Mouse (Mus musculus) intestine, embryonic 15.5 days (tissue): ENCODE measurements around the gene Prpsap1. TPM values are rescaled to one million over a fixed set of nuclear protein-coding genes. Genes with fewer than 3 reads are reported as not detected.
"Not testable (repeated sequence)": the region's sequence is repeated elsewhere in the genome, so short reads cannot be mapped to it uniquely, and the experiment has no call there.

ENCODE experiments used
- ATAC-seq: fragments of 200-750 bp; cut with Nextera tagmentation; 2 replicates; pipeline ENCODE4 v1.8.0; 2017; ENCODE audit warnings: moderate TSS enrichment, moderate library complexity
- H3K27ac ChIP-seq: fragments of 300-500 bp; sonication (generic); 2 replicates; pipeline ENCODE4 v1.5.1; 2015; ENCODE audit warnings: mild to moderate bottlenecking, inconsistent platforms
- H3K27me3 ChIP-seq: fragments of 300-500 bp; sonication (generic); replicated peaks from 2 replicates; pipeline ENCODE4 v1.6.1; 2015; ENCODE audit warnings: inconsistent platforms
- H3K36me3 ChIP-seq: fragments of 300-500 bp; sonication (generic); 2 replicates; pipeline ENCODE4 v1.6.1; 2015; ENCODE audit warnings: inconsistent platforms
- H3K4me1 ChIP-seq: fragments of 300-500 bp; sonication (generic); replicated peaks from 2 replicates; pipeline ENCODE4 v1.6.1; 2015; ENCODE audit warnings: inconsistent platforms
- H3K4me2 ChIP-seq: fragments of 300-500 bp; sonication (generic); replicated peaks from 2 replicates; pipeline ENCODE4 v1.6.1; 2015; ENCODE audit warnings: mild to moderate bottlenecking, inconsistent platforms
- H3K4me3 ChIP-seq: fragments of 300-500 bp; sonication (generic); replicated peaks from 2 replicates; pipeline ENCODE4 v1.5.1; 2015; ENCODE audit warnings: inconsistent platforms
- H3K9ac ChIP-seq: fragments of 300-500 bp; sonication (generic); 2 replicates; pipeline ENCODE4 v1.6.1; 2015; ENCODE audit warnings: inconsistent platforms
- H3K9me3 ChIP-seq: fragments of 300-500 bp; sonication (generic); 2 replicates; pipeline ENCODE4 v1.6.1; 2016; ENCODE audit warnings: inconsistent platforms
- WGBS: fragments of 180-500 bp; shearing (Covaris S2); methylation state at CpG from one replicate; pipeline ENCODE4 v1.1.7; 2015; 5-methylcytosine and 5-hydroxymethylcytosine counted together
- polyA plus RNA-seq: library from polyadenylated mRNA; unstranded; fragments of >200 nt; fragmentation: Nextera tagmentation; extraction: Ambion mirVana; gene quantifications from 2 replicates; pipeline ENCODE4 v1.2.1, GENCODE M21; 2015

The Prpsap1 gene
- polyA plus RNA-seq, 1 experiment from 2014 or later = 210 TPM

DNA sequence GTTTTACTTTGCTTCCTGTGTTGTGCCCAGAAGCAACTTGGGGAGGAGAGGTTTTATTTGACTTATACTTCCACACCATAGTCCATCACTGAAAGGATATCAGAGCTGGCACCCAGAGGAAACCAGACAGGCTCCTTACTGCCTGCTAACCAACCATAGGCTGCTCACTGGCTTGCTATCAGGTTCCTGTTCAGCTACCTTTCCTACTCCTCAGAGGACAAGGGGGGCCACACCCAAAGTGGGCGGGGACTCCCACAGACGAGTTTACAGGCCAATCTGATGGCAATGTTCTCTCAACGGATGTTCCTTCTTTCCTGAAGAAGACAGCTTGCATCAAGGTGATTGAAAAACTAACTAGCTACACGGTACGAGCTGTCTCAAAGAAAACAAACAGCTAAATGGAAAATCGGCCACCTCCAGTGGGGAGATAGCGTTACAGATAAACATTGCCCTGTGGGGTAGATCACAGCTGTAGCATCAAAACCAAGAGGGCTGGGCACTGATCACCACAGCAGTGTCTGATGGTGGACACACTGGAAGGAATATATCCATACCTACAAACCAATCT is 17.4 kb upstream of the Prpsap1 start:
- Histone ChIP-seq H3K4me2 (no peak overlapping the region), H3K9ac (no peak overlapping the region), H3K4me1 (0 out of 2 replicates have a peak, but pooled peaks cover 3% of the 10 kb centered on the region), H3K27me3 (no peaks in the 10 kb centered on the region), H3K27ac (no peak overlapping the region), H3K9me3 (no peaks in the 10 kb centered on the region), H3K36me3 (no peaks in the 10 kb centered on the region), H3K4me3 (no peak overlapping the region)
- ATAC-seq = no peak
- 67% methylated on average over 7 of the region's 7 CpGs for WGBS

DNA sequence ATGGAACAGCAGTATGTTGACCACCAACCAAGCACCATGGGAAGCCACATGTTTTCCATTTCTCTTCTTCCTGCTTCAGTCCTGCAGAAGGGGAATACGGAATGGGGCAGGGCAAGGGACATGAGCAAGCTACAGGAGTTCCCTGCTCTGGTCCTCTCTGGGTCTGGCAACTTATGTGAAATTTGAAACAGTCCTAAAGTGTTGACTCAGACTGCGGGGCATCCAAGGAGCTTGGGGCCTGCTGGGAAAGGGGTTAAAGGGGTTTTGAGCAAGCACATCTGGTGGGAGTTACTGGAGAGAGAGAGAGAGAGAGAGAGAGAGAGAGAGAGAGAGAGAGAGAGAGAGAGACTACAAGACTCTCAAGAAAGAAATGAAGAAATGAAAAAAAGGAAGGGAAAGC is 14.7 kb upstream of the Prpsap1 start:
- ATAC-seq = no peak
- 48% methylated on average over 2 of the region's 2 CpGs for WGBS

DNA sequence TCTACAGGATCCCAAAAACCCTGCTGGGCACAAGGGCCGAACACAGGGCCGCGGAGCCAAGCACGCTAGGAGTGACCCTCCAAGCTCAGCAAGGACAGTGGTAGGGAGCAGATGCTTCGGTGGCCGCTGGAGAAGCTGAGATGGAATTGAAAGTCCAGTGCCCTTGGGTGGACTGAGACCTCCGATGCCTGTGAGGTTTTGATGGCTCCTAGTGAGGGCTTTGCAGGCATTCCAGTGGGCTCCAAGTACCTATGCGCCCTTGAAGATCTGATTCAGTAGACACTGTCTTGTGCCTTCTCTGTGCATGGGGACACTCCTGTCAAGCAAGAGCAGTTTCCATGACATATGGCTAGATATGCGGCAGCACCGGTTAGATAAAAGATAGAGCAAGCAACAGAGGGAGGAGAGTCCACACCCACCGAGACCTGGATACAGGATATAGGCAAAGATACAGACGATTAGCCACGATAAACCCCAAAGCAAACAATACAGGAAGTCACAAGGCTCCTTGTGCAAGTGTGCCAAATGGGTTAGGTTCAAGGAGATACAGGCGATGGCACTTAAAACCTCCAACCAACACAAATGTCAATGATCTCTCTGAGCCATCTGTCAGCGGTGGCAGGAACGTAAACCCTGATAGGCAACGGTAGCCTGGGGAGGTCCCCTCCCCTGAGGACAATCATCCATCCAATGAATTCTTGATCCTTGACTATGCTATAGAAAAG is 12.3 kb upstream of the Prpsap1 start:
- Histone ChIP-seq H3K4me3 (no peak overlapping the region), H3K9ac (no peak overlapping the region), H3K27ac (no peak overlapping the region), H3K27me3 (no peaks in the 10 kb centered on the region), H3K4me1 (no peaks in the 10 kb centered on the region), H3K4me2 (no peak overlapping the region), H3K9me3 (no peaks in the 10 kb centered on the region), H3K36me3 (no peaks in the 10 kb centered on the region)
- 82% methylated on average over 17 of the region's 17 CpGs for WGBS
- ATAC-seq = no peak; the same call in 1 of the 2 replicates

More for the DNA sequence above, 14.7 kb upstream of the Prpsap1 start:
- no peaks in the 10 kb centered on the region for H3K9me3 ChIP-seq
- H3K36me3 ChIP-seq = no peaks in the 10 kb centered on the region
- no peaks in the 10 kb centered on the region for H3K27me3 ChIP-seq
- no peak overlapping the region for H3K4me3 ChIP-seq
- H3K4me2 ChIP-seq = no peak overlapping the region
- no peak overlapping the region for H3K27ac ChIP-seq
- H3K4me1 ChIP-seq = no peaks in the 10 kb centered on the region
- no peak overlapping the region for H3K9ac ChIP-seq

DNA sequence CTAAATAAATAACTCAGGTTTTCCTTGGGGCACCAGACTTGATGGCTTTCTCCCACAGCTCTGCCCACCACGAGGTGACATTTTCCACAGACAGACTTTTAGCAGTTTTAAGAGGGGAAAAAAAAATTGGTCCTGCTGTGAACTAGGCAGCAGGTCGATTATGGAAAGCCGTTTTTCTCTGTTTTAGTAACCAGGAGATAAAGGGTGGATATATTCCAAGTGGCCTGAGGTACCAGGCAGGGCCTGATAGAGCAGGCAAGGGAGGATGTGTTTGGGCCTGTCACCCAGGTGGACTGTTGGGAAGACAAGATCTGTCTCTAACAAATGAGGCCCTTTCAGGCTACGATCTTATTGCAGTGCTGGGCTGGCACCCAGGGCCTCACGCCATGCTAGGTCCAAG is 11.6 kb upstream of the Prpsap1 start:
- Histone ChIP-seq H3K27ac (no peak overlapping the region), H3K4me1 (no peaks in the 10 kb centered on the region), H3K36me3 (no peaks in the 10 kb centered on the region), H3K4me2 (no peak overlapping the region), H3K9me3 (no peaks in the 10 kb centered on the region), H3K27me3 (no peaks in the 10 kb centered on the region), H3K9ac (no peak overlapping the region), H3K4me3 (no peak overlapping the region)
- no peak for ATAC-seq
- 77% methylated on average over 5 of the region's 5 CpGs for WGBS

DNA sequence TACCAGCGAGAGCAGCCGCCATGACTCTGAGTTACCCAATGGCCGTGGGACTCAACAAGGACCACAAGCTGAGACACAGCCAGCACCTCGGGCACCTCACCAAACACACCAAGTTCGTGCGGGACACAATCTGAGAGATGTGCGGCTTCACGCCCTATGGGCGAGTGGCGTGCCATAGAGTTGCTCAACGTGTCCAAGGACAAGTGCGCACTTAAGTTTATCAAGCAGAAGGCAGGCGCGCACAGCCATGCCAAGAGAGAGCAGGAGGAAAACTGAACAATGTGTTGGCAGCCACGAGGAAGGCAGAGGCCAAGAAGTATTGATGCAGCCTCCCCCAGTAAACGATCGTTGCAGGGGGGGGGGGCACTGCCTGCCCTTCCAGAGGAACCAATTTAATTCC is 10.5 kb upstream of the Prpsap1 start:
- WGBS = 92% methylated on average over 17 of the region's 17 CpGs
- no peak for ATAC-seq
- Histone ChIP-seq H3K9me3 (no peaks in the 10 kb centered on the region), H3K36me3 (no peaks in the 10 kb centered on the region), H3K4me3 (no peak overlapping the region), H3K27me3 (no peaks in the 10 kb centered on the region), H3K4me1 (no peaks in the 10 kb centered on the region), H3K27ac (no peak overlapping the region), H3K4me2 (no peak overlapping the region), H3K9ac (no peak overlapping the region)

DNA sequence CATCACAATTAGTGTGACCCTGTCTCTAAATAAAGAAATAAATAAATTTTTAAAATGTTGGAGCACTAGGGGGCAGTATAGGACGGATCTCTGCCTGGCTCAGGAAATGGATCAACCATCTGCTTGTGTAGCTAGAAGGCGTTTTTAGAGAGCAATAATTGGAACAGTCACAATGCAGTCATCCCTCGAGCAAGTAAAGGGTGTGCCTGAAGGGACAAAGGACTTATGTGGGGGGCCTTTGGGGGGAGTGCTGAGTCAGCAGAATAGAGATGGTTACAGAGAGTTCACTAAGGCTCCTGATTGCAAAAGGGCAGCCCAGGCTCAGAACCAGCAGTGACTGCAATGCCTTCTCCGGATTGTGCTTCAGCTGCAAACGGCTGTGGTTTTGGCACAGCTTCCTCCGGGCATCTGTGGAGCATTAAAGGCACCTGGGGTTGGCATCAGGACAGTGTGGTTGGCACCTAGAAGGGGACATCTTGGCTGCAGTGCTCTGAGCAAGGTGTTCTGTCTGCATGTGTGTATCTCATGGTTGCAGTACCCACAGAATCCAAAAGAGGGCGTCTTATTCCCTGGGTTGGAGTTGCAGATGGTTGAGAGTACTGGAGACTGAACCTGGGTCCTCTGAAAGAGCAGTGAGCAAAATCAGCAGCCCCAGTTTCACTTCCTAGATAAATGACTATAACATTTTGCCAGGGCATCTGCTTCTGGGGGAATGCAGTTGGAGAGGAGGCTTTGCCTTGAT is 7.2 kb upstream of the Prpsap1 start:
- Histone ChIP-seq H3K4me3 (no peak overlapping the region), H3K27ac (no peak overlapping the region), H3K27me3 (no peaks in the 10 kb centered on the region), H3K4me2 (no peak overlapping the region), H3K36me3 (no peaks in the 10 kb centered on the region), H3K9me3 (no peaks in the 10 kb centered on the region), H3K9ac (no peak overlapping the region), H3K4me1 (0 out of 2 replicates have a peak, but pooled peaks cover 3% of the 10 kb centered on the region)
- peak; percentile 47 for ATAC-seq
- 29% methylated on average over 7 of the region's 7 CpGs for WGBS

DNA sequence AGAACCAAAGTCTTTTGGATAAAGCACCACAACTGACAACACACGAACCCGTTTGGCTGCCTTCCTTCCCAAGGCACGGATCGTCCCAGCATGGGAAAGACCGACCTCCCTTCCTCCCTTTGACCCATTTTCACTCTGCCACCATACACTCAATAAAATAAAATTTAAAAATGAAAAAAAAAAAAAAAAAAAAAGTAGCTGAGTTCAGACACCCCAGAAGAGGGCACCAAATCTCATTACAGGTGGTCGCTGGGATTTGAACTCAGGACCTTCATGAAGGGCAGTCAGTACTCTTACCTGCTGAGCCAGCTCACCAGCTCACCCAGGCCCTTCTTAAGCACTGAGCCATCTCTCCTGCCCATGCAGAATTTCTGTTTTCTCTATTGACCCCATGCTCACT is 5.0 kb upstream of the Prpsap1 start:
- ATAC-seq = no peak
- Histone ChIP-seq H3K27ac (no peak overlapping the region), H3K4me3 (no peak overlapping the region), H3K9me3 (no peaks in the 10 kb centered on the region), H3K27me3 (no peaks in the 10 kb centered on the region), H3K9ac (no peak overlapping the region), H3K4me2 (peak overlapping the region; percentile 69), H3K36me3 (no peaks in the 10 kb centered on the region), H3K4me1 (peaks cover 12% of the 10 kb centered on the region; the same call in 1 of the 2 replicates)
- 50% methylated on average over 6 of the region's 6 CpGs for WGBS

DNA sequence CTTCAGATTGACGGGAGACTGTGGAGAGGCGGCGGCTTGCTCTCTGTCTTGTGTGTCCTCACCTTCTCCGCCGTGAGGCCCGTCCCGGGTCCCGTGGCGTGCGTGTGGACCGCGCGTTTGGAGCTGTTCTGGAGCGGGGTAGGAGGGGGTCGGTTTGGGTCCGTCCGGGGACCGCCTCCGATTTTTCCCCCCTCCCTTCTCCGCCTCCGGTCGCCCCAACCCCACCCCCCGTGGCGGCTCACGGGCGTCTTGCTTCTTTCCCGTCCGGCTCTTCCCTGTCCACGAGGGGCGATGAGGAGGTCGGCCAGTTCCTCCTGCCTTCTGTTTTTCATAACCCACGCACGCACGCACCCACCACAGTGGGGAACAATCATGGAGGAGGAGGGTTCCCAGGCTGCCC is 4.6 kb upstream of the Prpsap1 start:
- H3K9me3 ChIP-seq = no peaks in the 10 kb centered on the region
- H3K36me3 ChIP-seq = no peaks in the 10 kb centered on the region
- H3K4me1 ChIP-seq = peaks cover 12% of the 10 kb centered on the region; the same call in 1 of the 2 replicates
- peak overlapping the region; percentile 29 for H3K4me3 ChIP-seq
- 28% methylated on average over 34 of the region's 34 CpGs for WGBS
- H3K27ac ChIP-seq = no peak overlapping the region
- no peaks in the 10 kb centered on the region for H3K27me3 ChIP-seq
- peak overlapping the region; percentile 32; the same call in 1 of the 2 replicates for H3K9ac ChIP-seq
- ATAC-seq = no peak
- H3K4me2 ChIP-seq = peak overlapping the region; percentile 69

DNA sequence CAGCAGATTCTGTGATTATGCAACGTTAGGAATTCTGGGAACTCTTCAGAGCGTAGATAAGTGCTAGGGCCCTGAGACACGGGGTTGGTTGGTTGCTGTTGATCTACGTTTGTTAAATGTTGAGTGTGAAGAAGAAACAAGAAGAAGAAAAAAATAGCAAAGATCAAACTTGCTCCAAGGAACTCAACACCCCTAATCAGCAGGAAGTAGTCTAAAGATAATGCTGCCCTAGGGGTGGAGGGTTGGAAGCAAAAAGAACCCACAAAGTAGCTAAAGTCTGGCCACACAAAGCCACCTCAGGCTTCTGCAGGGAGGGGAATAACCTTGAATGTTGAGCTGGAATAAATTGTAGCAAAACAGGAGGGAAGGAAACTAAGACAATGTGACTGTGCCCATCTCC is 3.3 kb upstream of the Prpsap1 start:
- Histone ChIP-seq H3K27me3 (no peaks in the 10 kb centered on the region), H3K4me2 (no peak overlapping the region), H3K4me1 (peaks cover 12% of the 10 kb centered on the region; the same call in 1 of the 2 replicates), H3K9me3 (no peaks in the 10 kb centered on the region), H3K4me3 (no peak overlapping the region), H3K9ac (no peak overlapping the region), H3K36me3 (no peaks in the 10 kb centered on the region), H3K27ac (no peak overlapping the region)
- 82% methylated on average over 4 of the region's 4 CpGs for WGBS
- ATAC-seq = no peak

DNA sequence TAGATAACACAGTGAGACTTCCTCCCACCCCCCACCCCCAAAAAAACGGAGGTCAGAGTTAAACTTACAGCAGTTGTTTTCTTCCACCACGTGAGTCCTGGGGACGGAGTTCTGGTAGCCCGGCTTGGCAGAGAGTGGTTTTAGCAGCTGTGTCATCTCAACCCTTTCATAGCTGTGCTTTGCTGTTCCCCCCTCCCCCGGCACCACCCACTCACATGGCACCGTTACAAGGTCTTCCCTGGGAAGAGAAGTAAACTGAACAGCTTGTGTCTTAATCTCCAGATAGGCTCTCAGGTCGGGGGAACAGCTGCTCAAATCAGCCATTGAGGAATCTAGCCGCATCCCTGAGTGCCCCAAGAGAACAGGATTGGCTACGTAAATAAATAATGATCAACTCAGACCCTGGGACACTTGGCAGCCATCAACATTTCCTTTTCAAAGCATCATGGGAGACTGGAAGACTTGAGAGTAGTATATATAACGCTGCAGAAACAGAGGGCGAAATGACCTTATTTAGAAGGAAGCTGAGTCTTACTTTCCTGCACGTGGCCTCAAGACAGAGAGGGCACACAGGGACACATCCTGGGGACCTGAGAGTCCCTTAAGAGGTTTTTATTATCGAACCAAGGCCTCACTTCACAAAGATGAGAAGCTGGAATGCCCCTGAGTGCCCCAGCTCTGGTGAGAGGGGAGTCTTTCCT is 622 bp upstream of the Prpsap1 start:
- 35% methylated on average over 13 of the region's 13 CpGs for WGBS
- Histone ChIP-seq H3K27me3 (no peaks in the 10 kb centered on the region), H3K9me3 (no peaks in the 10 kb centered on the region), H3K36me3 (no peaks in the 10 kb centered on the region), H3K4me2 (0 out of 2 replicates have a peak overlapping the region, but pooled peaks have one; percentile 6), H3K4me3 (no peak overlapping the region), H3K27ac (peak overlapping the region; percentile 92), H3K4me1 (peaks cover 15% of the 10 kb centered on the region; the same call in 1 of the 2 replicates), H3K9ac (no peak overlapping the region)
- peak; percentile 31 for ATAC-seq

DNA sequence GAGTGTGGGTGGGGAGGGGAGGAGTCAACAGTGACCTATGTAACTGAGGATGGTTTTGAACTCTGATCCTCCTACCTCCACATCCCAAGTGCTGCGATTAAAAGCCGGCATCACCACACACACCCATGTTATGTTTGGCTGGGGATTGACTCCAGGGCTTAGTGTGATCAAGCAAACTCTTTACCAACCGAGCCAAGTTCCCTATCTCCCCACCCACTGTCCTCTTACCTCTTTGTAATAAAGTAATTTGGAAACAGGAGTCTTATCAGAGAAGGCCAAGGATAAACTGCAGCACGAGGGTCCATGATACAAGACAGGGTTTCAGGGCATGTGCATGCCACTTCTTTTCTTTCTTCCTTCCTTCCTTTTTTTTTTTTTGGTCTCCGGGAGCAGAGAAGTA is 811 bp downstream of the Prpsap1 start:
- Histone ChIP-seq H3K36me3 (no peaks in the 10 kb centered on the region), H3K4me3 (no peak overlapping the region), H3K9ac (no peak overlapping the region), H3K27ac (no peak overlapping the region), H3K4me2 (no peak overlapping the region), H3K9me3 (no peaks in the 10 kb centered on the region), H3K4me1 (peaks cover 18% of the 10 kb centered on the region; the same call in 1 of the 2 replicates), H3K27me3 (no peaks in the 10 kb centered on the region)
- WGBS = 66% methylated on average over 5 of the region's 5 CpGs
- ATAC-seq = no peak

DNA sequence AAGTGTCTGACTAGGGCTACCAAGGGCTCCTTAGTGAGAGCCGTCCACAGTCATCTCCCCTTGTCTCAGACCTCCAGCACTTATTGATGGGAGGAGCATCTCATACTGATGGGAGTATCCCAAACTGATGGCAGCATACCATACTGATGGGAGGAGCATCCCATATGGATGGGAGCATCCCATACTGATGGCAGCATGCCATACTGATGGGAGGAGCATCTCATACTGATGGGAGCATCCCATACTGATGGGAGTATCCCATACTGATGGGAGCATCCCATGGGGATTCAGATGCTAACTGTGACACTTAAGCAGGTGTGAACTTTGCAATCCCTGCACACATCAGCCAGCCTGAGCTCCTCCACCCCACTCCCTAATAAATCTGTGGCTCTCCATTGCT is 1.5 kb downstream of the Prpsap1 start:
- H3K36me3 ChIP-seq, H3K9ac ChIP-seq, H3K27ac ChIP-seq, H3K4me3 ChIP-seq, H3K4me2 ChIP-seq, H3K27me3 ChIP-seq, H3K9me3 ChIP-seq, ATAC-seq: not testable (repeated sequence)
- peaks cover 18% of the 10 kb centered on the region; the same call in 1 of the 2 replicates for H3K4me1 ChIP-seq
- WGBS = 74% methylated on average over 1 of the region's 1 CpGs
